Mouse (Mus musculus) urinary bladder, postnatal 36 days (tissue): ENCODE results near the gene Xpo4.
"Not testable (repeated sequence)": the region's sequence is repeated elsewhere in the genome, so short reads cannot be mapped to it uniquely, and the experiment has no call there.

Source experiments
- DNase-seq, 2 experiments: peaks; one replicate each; pipeline ENCODE4 v3.0.0; 2022; ENCODE audit warnings: low spot score in 2 of 2, mixed read lengths in 1 of 2

Xpo4 gene

DNA sequence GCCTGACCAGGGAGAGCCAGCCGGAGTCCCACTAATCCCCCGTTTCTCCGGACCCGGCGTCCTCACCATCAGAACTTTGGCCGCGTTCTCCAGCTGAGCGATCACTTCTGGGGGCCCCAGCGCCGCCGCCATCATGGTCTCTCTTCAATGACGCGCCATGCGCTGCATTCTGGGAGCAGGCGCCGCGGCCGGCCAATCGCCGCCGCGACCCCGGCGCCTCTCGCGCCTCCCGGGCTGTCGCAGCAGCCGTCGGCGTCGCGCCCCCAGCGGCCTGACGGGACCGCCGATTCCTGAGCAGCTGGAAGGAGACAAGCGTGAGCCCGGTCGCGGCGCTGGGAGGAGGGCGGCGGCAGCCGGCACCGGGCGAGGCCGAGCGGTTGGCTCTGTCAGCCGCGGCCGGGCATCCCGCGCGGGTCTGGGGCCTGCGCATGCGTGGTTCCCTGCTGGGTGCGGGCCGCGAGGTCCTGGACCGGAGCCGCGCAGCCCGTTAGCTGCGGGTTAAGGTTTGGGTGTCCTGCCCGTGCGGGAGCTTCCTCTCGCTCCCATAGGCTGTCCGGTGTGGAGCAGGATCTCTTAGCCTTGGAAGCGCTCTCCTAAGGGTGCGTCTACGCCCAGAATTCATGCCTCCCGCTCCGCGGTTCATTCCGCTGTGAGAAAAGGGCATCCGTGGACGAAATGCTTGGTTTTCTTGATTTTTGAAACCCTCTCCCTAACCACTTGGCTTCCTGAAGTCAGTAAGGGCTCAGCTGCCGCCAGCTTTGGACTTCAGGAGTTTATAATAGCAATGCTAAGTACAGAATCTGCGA lies at the start of gene Xpo4:
Gene Xpo4, minus strand, starts transcription at position 609 of the 806 bp plus-strand sequence.
- DNase-seq, result peak; percentile 75 to 76

DNA sequence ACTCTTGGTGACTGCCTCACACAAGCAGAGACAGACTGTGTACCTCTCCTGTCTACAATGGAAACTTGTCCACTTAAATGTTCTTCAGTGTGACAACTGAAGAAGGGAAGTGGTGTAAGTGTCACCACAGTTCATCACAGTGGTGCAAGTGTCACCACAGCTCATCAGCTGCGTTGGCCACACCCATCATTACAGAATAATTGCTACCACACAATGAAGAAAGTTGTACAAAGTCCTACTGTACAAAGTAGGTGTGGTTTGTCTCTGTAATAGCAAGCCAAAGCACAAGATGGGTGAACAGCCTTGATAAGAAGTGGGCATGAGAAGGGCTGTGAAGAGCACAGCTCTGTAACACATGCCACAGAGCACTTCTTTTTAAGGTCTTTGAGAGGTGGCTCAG lies 47.7 kb upstream of the Xpo4 start:
- no peak for DNase-seq

DNA sequence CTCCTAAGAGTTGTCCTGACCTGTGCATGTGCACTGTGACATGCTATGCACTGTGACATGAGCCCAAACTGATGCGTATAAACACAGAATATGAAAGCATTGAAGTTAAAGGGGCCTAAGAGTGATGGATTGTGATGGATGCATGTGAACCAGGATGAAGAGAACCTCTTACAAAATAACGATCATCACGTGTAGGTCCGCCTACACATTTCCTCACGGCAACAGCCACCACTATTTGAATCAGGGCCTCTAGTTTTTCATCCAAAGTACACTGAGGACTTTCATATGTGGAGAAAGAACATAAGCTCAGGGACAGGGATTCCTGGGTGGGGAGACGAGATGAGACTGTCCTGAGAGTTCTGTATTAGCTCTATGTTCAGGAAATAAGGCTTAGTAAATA lies 45.8 kb upstream of the Xpo4 start:
- no peak for DNase-seq

DNA sequence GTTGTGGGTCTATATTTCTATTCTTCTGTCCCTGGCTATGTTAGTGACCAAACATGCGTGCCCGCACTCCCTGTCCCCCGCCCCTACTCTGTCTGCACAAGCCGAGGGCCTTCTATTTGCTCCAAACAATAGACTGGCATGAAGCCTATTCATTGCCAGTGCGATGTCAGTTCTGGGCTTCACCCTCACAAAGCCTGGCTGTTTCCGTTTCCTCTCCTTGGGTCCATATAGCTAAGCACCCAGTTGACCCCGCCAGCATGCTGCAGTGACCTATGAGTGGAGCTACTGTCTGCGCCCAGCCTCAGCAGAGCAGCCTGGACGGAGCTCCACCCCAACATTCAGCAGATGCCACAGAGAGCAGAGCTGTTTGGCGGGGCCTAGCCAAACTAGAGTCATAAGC lies 43.9 kb upstream of the Xpo4 start:
- DNase-seq, result no peak

GRCm38 (mm10) chr14:57708580-57708979 lies 43.4 kb upstream of the Xpo4 start:
- DNase-seq, result peak; percentile 38 to 51

GRCm38 (mm10) chr14:57707100-57707893 lies 42.1 kb upstream of the Xpo4 start:
- peak; percentile 18 to 54 for DNase-seq

GRCm38 (mm10) chr14:57706760-57707099 lies 41.5 kb upstream of the Xpo4 start:
- DNase-seq, result no peak

DNA sequence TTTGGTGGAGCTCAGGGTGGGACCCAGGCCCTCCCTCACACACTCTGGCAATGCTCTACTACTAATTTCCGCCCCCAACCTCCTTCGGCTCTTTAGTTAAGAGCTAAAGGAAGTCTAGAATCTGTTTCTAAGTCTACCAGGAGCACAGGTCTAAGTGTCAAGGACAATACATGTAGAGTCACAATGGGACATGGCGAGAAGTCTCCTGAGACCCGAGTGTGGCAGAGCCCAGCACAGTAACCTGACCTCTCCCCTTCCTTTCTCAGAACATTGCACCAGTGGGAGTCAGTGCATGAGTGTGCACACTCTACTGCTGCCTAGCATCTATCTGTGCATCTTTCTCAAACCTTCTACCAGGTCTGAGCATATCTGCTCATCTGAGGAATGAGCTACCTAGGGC lies 40.5 kb upstream of the Xpo4 start:
- no peak for DNase-seq

DNA sequence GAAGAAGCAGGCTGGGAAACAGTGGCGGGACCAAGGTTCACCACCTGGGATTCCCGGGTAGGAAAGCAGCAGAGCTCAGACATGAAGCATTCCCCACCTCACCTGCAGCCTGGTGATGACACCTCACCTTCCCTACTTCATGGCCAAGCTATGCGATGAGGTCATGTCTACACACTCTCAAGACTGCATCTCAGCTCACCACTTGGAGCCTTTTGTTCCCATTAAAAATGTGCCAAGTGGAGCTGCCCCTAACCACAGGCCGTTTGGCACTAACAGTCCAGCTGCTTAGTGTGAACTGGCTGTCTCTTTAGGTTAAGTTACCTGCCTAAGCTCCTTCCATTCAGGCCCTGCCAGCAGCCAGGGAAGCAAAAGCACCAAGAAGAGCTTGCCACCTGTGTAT lies 39.8 kb upstream of the Xpo4 start:
- DNase-seq, result no peak

GRCm38 (mm10) chr14:57701915-57702477 lies 36.8 kb upstream of the Xpo4 start:
- DNase-seq, result no peak

DNA sequence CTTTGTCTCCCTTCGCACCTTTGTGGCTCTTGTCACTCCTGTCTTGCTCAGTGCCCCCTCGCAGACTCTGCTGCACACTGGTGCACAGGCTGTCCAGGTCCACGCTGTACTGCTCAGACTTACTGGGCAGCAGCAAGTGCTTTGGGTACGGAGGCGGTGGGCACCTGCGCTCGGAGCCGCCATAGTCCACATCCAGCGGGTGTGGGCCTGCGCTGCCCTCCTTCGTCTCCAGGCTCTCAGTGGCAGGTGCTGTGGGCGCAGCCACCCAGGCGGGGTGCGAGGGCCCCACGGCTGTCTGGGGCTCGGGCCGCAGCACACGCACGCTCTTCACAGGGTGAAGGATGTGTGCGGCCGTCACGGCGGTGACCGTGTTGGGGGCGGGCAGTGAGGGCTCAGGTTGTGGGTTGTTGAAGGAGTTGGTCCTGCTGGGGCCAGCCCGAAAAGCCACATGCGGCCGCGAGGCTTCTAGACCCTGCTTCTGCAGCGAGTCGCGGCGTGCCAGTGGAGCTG lies 34.3 kb upstream of the Xpo4 start:
- DNase-seq, result no peak

- no peak for DNase-seq
These were observed 33.8 kb upstream of the Xpo4 start for GRCm38 (mm10) chr14:57699016-57699415.

- DNase-seq, result no peak
These were observed 30.8 kb upstream of the Xpo4 start for GRCm38 (mm10) chr14:57696066-57696465.

DNA sequence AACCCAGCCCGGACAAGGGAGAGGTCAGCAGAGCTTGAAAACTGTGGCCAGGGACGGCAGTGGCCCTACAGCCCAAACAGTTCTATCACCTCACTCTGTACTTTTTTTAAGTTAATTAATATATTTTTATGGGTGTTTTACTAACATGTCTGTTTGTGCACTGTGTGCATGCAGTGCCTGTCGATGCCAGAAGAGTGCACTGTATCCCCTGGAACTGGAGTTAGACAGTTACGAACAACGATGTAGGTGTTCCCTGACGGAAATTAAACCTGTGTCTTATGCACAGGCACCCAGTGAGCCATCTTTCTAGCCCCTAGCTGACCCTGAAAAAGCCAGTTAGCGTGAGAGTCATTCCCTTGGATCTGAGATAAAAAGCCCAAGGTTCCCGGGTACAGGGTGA lies 30.3 kb upstream of the Xpo4 start:
- DNase-seq, result no peak

- no peak for DNase-seq
These were observed 29.0 kb upstream of the Xpo4 start for GRCm38 (mm10) chr14:57694246-57694645.

DNA sequence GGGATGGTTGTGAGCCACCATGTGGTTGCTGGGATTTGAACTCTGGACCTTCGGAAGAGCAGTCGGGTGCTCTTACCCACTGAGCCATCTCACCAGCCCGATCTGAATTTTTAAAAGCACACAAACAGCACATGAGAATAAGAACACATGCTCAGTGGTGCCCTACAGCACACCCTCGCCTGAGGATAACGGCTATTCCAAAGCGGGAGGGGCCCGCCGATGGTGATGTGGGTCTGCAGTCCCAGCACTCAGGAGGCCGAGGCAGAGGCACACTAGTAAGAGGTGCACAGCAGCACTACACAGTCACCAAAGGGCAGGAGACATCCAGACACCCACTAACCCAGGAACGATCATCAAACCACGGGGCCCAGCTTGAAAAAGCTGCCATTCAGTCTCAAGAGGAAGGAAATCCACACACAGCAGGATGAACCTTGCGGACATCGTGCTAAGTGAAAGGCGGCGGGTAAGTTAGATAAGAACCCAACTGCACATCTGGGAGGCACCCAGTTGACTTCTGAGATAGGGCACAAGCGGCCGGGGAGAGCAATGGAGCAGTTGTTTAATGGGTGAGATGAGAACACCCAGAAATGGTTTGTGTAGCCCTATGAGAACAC lies 27.4 kb upstream of the Xpo4 start:
- no peak for DNase-seq

DNA sequence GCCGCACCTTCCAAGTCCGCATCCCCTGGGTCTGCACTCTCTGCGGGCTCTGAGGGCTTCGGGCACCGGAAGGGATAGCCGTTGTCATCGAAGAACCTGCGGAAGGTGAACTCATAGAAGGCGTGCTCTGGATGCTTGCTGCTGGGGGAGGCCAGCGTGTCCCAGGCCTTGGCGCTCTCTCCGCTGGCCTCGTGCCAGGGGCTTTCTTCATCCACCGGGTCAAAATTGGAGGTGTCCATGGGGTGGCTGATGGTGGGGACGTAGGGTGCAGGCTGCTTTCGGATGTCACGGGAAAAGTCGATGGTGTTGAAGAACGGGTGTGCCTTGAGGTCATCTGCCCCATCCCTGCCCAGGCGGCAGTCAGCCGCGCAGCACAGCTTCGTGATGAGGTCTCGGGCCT lies 26.1 kb upstream of the Xpo4 start:
- no peak for DNase-seq

- no peak for DNase-seq
These were observed 25.5 kb upstream of the Xpo4 start for GRCm38 (mm10) chr14:57690681-57691080.

DNA sequence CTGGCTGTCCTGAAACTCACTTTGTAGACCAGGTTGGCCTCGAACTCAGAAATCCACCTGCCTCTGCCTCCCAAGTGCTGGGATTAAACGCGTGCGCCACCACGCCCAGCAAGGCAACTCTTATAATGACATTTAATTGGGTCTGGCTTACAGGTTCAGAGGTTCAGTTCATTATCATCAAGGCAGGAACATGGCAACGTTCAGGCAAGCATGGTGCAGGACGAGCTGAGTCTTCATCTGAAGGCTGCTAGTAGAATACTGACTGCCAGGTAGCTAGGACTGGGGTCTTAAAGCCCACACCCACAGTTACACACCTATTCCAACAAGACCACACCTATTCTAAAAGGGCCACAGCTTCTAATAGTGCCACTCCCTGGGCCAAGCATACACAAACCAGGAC lies 22.8 kb upstream of the Xpo4 start:
- not testable (repeated sequence) for DNase-seq

- no peak for DNase-seq
These were observed 22.2 kb upstream of the Xpo4 start for GRCm38 (mm10) chr14:57687441-57687840.

DNA sequence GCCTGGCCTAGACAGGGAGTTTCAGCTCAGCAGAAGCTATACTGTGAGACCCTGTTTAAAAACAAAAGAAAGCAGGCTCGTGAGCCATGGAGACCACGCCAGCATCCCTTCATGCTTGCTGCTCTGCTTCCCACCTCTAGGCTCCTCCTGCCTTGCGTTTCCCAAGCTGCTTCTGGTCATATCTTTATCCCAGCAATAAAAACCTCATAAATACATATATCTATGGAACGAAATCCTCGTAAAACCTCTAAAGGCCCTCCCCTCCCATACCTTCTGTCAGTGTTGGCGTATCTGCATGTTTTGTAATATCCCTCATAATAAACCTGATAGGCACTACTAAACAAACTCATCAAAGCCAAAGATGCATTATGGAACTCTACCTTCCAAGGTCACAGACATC lies 21.4 kb upstream of the Xpo4 start:
- DNase-seq, result no peak

GRCm38 (mm10) chr14:57684579-57684978 lies 19.3 kb upstream of the Xpo4 start:
- peak; percentile 46 to 62 for DNase-seq
